Mouse (Mus musculus): ENCODE measurements at regions not wholly inside any gene's neighbourhood (a gene's known extent, or its start where the extent isn't known, plus 50 kb on each side); places are given as distances from the start of the nearest gene placed in this dataset.

DNA sequence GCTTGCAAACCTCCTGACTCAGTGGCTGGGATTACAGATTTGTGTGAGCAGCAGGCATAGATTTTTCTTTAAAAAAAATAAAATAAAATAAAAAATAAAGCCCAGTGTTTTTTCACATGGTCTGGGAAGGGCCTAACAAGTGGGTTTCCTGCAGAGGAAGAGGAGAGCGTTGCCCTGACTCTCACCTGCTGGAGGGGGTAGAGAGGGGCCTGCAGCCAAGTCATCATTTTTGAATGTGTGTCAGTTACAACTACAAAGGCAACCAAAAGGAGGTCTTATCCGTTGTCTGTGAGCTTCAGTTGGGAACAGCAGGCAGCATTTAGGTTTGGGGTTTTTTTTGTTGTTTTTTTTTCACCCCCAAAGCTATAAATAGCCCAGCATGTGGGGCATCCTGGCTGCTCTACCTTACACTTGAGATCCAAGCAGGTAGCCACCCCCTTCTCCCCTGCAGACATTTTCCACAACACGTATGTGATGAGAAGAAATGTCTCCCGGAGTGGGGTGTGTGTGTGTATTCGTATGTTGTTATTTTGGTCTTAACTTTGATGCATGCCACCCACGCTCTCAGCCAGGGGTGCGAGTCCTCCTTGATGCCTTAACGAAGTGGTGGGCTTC lies 285.7 kb upstream of the 4930412O13Rik start:
- DNase-seq: no peak

DNA sequence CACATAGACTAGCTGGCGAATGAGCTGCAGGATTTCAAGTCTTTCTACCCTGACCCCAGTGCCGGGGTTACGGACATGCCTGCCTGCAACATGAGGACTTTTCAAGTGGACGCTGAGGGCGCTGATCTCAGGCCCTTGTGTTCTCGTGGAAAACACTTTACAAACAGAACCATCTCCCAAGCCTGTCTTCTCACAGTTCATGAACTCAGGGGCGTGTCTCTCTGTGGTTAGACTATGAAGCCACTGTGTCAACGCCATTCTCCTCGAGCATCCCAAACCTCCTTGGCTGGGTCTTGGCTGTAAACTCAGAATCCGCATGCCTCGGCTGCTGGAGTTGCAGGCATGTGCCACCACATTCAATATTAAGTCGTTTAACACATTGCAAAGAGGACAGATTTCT lies 284.9 kb upstream of the 4930412O13Rik start:
- no peak for DNase-seq

DNA sequence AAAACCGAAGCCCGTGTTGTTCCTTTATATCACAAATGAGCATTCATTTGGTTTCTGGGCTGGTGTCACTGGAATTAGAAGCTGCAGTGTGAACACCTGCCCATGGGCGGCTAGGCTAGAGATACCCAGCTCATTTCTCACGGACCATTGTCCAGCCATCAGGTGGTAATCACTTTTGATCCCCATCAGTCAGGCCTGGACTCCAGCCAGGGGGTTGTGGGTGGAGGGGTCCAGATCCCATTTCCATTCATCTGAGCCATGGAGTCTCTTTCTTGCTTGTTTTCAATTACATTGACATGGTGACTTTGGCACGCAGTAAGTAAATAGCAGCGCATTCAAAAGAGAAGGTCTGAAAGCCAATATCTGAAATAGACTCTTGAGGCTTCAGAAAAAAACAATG lies 276.1 kb upstream of the 4930412O13Rik start:
- no peak for DNase-seq

DNA sequence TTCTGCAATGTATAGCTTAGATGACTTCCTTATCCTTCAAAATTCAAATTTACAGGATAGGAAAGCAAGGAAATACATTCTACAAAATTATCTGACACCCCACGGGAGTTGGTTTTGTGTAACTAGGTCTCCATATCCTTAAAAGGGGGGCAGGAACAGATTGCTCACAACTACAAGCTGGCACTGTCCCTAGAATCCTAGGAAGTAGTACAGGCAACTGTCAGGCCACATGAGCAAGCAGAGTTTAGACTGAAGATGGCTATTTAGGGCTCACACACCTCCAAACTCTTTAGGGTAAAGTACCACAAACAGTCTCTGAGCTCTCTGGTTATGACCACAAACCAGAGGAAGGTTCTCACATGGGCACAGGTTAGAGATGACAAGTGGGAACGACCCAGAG lies 273.5 kb upstream of the 4930412O13Rik start:
- no peak for DNase-seq

DNA sequence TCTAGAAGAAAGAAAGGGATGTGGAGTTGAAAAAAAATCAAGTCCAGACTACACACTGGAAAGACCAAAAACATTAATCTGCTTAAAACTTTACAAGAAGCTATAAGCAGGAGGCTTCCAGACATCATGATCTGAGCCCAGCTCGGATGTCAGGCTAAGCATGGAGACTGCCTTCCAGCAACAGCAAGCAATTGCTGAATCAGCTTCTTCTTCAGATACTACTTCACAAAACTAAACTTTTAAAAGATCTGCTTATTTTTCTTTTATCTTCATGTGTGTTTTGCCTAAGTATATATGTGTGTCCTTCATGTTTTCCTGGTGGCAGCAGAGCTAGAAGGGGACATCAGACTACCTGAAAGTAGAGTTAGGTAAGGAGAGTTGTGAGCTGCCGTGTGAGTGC lies 266.6 kb upstream of the 4930412O13Rik start:
- no peak for DNase-seq

DNA sequence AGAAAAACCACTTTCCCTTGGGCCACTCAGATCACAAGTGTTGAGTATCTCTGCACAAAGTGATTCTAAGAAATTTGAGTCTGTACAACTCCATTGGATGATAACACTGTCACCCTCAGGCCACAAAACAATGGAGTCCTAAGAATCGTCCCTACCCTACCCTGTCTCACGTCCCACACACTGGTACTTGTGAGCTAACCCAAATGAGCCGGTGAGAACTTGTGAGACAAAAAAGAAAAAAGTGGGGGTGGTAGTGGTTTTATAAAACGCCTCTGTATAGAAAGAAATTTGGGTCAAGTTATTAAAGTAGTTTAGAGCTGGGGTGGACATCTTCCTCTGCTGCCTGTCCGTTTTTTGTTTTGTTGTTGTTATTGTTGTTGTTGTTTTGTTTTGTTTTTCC lies 264.8 kb upstream of the 4930412O13Rik start:
- no peak for DNase-seq

DNA sequence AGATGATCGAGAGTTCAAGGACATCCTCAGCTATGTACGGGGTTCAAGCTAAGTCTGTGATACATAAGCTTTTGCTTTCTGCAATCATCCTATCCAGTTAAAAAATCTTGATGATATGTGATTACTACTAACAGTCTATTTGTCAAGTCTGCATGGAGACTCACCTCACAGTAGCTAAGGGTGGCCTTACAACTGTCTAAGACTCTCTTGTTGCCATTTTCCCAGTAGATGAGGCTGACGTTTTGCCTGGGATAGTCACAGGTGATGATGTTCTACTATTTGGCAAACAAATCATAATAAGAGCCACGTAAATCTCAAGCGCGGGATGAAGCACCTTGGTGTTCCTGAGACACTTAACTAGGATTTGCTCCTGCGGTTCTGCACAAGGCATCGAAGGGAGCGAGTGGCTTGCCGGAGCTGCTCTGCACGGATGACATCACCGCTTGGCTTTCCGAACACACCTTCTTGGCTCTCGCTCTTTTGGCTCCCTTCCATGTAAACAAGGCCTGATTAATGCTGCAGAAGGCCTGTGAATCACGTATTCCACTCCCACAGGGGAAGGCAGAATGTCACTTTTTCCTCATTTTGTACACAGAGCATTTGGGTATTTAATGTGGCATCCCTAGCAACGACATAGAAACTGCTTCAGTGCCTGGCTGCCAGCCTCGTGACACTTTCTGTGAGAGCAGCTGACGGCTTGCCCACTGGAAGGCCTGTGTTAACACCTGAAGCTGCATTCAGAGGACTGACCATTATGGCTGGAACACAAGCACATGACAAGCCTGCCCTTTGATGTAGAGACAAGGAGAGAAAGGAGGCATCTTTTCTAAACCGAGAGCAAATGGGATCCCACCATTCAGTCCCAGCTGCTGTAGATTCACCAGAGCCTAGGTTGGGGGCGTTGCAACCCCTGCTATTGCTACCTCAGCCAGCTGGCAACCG lies 260.5 kb upstream of the 4930412O13Rik start:
- peak; percentile 70 for DNase-seq

DNA sequence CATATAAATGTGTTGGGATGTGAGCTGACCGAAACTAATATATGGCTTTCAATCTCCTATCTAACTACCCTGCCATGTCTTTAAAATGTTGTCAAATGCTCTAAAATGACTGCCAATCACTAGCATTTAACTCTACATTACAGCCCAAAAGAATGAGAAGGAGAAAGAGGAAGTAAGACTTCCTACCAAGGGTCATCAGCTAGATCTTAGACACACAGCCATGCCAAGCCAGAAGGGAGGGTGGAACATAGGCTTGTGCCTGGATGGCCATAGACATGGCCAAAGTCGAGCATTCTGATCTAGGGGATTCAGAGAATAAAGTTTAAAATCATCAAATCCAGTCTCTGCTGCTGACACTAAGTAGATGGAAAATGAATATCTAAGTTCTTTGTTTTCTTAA lies 257.4 kb upstream of the 4930412O13Rik start:
- no peak for DNase-seq

DNA sequence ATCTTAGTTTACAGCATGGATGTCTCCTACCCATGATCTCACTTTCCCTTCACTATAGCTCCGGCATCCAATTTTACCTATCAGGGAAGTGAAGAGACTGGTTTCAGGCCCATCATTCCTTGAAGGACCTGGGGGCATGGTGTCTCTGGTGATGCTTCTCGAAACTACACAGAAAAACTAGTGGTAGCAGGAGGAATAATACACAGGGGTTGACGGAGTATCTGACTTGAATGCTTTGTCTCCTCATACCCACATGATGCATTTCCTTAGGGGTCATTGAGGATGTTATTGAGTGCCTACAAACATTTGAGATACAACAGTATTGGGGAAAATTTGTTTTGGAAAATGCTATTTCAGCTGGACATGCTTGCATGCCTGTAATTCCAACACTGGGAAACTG lies 253.0 kb upstream of the 4930412O13Rik start:
- no peak for DNase-seq

DNA sequence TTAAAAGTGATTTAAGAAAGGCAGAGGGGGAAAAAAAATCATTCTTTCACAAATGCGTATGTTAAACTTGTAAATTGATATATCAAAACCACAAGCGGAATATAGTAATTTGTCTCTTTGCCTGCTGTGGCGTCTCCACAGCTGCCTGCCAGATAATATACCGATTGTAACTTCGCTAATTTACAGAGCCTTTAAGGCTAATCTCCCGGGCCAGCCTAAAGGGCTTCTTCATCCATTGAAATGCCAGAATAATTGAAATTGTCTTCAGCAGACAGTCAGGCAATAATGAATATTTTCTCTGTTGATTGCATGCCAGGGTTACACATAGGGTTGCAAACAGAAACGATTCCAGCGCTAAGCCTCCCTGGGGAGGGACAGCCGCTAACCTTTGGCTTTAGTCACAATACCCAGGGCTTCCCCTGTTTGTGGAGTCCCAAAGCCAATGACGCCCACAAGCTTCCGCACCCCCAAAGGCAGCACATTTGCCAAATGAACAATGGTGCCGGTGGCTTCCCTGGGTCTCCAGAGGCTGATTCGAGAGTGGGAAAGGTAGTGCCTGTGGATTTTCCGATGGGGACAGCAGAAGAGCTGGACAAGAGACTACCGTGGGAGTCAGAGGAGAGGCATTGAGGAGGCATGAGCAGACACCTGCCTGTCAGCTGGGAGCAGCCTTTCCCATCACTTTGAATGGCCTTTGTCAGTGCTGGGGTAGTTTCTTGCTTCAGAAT lies 248.2 kb upstream of the 4930412O13Rik start:
- no peak for DNase-seq

DNA sequence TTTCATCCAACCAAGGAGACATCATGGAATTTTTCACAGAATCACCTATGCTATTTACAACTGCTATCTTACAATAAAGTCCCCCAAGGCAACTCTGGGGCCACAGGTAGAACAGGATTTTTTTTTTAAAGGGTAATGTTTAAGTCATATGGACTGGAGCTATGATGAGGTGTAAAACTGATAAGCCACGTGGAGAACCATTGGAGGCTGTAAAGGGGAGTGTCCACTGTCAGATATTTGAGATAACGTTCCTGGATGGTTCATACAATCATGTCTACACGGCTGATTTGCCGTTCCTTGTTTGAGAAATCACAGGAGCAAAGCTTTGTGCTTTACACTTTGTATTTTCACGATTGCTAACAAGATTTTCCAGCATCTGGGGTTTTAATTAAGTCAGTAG lies 241.8 kb upstream of the 4930412O13Rik start:
- DNase-seq: no peak

DNA sequence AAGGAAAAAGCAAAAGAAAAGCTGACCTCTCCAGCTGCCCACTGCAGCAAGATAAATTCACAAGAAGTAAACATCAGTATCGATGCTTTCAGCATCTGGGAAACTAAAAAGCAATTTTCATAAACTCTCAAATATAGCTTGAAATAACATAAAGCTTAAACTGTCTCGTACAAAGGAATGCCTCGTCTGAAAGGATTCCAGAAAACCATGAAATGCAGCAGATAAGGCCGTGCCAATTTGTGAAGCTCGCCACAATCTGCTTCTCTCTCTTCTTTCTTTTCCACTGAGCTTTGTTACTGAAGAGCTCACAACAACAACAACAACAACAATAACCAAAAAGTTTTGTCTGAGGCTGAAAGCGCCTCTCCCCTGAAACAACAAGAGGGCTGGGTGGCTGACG lies 239.4 kb upstream of the 4930412O13Rik start:
- DNase-seq: no peak

DNA sequence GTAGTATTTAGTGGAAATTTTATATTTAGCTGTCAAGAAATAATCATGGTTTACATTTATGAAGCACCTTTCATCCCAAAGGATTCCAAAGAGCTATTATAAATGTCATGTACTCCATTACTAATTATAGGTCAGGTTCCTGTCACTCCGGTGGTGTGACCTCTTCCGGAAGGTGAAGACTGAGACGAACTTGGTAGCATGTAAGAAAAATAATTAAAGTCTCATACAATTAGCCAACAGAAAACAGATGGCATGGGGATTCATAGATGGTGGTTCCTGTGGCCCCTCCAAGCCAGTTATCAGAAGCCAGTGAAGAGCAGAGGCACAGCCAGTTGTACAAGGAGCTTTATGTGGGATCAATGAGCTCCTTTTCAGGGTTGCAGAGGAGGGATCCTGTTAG lies 238.6 kb upstream of the 4930412O13Rik start:
- no peak for DNase-seq

DNA sequence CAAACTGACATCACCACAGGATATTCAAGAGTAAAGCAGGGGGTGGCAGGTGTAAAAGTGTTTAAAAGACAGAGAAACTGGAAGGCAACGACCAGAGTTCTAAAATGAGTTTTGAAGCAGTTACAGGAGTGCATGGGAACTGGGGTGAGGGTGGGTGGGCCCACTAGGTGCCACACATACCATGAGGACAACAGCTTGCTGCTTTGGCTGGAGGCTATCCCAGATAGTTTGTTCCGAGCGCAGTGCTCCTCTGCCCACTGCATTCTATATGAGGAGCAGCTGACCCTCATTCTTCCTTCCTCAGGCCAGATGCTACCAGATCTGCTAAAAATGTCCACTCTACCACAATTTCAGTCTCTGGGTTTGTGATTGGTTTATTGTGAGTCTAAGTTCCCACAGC lies 234.6 kb upstream of the 4930412O13Rik start:
- DNase-seq: no peak

DNA sequence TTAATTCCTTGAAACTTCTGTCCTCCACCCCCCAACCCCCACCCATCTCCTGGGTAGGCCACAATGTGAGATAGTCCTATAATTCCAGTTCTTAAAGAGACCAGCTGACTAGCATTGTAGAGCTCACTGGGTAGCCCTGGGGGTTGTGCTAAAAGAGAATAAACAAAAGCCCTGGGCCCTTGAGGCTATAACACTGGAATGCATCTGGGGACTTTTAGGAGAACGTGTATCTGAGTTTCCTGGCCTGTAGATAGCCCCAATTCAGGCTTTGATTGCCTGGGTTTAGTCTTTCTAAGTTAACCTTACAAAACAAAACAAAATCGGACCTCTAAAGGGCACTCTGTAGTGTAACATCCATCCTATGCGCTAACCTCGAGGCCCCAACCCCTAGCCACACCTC lies 234.1 kb upstream of the 4930412O13Rik start:
- DNase-seq: no peak

DNA sequence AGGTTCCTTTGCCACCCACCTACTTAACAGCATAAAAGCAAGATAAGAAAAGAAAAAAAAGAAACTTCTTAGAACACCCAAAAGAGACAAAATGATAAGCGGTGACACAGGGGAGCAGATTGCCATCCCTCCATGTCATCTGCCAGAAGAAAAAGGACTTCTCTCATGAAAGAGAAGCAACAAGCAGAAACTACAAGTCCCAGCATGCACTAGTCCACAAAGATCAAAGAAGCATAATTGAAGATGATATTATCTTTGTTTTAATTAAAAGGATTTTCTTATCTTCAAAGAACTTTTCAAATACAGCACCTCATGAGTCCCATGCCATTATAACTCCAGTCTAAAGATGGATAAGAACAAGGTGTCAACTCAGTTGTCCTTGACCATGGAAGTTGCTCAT lies 231.0 kb upstream of the 4930412O13Rik start:
- DNase-seq: no peak

DNA sequence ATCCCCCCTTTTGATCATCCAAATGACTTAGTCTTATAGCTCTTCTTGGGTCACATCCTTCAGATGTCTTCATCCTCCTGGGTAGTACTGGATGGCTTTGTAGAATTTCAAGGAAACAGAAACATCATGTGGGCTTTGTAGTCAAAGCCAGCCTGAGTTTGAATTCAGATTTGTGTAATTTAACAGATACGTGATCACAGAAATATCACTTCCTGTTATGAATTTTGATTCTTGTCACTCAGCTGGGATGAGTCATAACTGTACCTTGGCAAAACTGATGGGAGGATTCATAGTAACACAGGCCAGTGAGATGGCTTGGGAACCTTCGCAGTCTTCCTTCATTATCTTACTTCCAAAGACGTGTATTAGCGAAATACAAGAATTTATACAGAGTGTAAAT lies 222.2 kb upstream of the 4930412O13Rik start:
- no peak for DNase-seq

DNA sequence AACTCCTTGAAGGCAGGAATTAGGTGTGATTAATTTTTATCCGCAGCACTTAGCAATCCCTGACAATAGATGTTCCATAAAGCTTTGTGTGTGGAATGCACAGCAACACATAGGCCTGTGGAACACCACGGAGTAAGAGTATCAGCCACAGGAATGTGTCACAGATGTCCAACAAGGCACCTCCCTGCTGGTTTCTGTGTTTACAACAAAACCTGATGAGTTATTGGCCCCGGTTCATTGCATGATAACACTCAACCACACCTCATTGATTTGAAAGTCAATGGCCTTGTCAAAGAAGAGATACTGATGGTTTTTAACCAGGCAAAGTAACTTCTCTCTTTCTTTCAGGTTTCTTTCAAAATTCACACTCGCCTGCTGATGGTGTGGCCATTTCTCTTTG lies 211.4 kb upstream of the 4930412O13Rik start:
- no peak for DNase-seq

DNA sequence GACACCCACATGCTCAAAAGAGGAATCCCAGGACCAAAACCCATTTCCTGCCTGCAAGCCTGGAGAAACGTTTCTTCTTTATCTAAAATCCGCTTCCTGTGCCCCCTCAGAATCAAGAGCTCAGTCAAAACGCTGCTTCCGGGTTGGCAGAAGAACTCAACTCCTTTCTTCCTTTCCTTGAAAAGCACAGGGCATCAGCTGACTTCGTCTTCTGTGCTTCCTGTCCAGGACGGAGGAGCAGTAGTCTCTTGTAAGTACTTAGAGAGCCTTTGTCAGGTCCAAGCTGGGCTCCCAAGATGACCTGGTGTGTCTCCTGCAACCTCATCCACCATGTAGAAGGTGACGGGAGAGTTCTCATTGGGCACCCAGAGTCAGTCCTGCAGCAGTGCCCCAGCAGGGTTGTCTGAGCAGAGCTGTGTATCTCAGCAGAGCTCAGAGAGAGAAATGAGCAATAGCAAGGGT lies 199.3 kb upstream of the 4930412O13Rik start:
- DNase-seq: no peak

DNA sequence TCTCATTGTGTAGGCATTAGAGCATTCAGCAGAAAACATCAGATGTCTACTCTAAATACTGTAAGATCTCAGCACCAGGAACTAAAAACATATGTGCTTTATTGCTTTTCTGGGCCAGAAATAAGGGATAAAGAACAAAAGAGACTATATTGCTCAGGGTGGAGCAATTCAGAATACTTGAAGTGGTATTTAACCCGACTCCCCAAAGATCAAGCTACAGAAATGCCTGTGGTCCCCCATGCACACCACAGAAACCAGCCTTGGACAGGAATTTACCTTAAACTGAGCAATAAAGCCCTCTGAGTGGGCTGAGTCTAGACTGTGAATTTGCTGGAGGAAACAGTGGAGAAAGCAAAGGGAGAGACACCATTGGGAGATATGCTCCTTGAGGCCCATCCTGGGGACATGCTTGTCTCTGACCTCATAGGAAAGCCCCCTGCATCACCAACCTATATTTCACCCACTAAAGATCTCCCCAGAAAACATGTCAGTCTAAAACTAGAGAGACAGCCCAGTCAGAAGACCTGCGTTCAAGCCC lies 197.3 kb upstream of the 4930412O13Rik start:
- DNase-seq: no peak

DNA sequence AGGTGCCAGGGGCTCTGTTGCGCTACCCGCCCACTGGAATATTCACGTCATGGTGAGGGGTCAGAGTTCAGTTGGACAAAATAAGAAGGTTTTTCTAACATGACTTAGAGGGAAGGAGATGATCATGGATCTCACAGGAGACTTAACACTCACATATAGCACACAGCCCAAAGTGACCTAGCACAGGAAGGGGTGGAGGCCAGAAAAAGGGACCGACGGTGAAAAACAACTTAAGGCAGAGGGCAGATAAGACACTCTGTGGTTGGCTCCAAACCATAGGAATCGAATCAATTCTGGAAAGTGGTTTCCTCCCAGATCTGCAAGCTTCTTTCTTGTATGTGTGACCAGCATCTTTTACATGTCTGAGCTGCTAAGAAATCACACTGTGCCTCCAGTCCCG lies 192.9 kb upstream of the 4930412O13Rik start:
- DNase-seq: no peak

DNA sequence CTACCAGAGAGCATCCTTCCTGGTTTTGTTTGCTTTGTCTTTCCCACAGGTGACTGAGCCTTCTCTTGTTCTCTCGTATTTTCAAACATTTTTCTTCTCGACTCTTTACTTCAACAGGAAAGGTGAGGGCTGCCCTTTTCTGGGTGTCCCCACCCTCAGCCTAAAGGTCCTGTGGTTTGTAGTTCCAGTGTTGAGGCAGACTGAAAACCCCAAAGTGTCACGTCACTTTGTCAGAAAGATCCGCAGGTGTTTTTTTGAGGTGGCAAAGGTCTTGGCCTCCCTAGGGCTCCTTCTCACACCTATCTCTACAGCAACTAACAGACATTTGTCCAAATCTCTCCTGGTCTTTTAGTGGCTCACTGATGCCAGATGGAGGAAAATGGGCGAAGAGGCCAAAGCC lies 191.5 kb upstream of the 4930412O13Rik start:
- no peak for DNase-seq

DNA sequence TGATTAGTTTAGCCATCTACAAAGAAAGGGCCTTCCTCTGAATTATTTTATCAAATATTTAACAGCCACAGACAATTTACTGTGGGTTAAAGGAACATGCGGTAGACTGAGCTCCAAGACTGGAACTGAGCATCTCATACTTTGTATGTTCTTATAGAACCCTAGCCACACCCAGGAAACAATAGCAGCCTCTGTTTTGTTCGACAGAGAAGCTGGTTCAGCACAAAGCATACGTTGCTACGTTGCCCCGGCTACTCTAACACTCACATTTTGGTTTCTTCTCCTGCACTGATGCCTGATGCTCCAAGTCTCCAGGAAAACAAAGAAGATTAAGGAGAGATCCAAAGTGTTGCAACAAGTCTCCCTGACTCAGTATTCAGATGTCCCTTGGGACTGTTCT lies 189.5 kb upstream of the 4930412O13Rik start:
- no peak for DNase-seq

DNA sequence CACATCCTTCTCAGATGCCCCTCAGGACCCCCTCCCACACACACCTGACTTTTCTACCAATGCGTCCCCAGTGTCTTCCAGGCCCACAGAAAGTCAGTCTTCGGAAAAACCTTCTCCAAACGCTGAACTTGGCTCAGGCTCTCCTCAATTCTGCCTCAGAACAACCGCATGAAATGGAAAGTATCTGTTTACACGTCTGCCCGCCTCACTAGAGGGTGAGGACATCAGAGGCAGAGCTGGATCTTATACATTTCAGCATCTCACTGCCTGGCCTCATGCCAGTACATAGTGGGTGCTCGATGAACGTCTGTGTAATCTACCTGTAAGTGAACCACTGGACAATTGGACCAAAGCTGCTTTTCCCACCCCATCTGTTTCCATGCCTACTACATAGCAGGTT lies 189.1 kb upstream of the 4930412O13Rik start:
- no peak for DNase-seq
